Mouse (Mus musculus) thymus, adult 2 months (tissue): ENCODE measurements around the gene Chrm5. TPM values are rescaled to one million over a fixed set of nuclear protein-coding genes. Genes with fewer than 3 reads are reported as not detected.

Experiments used
- DNase-seq: peaks from one replicate; pipeline ENCODE4 v3.0.0; 2021
- H3K27ac ChIP-seq: fragments of 200-500 bp; 2 replicates; pipeline ENCODE4 v1.5.1; 2012; ENCODE audit warnings: low read length, control low read depth; ENCODE audit not compliant: control insufficient read depth, insufficient read depth
- H3K27me3 ChIP-seq: fragments of 200-500 bp; 2 replicates; pipeline ENCODE4 v1.6.1; 2012; ENCODE audit warnings: mild to moderate bottlenecking, low read length, moderate library complexity, mixed read lengths; ENCODE audit not compliant: control insufficient read depth, insufficient read depth
- H3K36me3 ChIP-seq: fragments of 200-500 bp; 2 replicates; pipeline ENCODE4 v1.6.1; 2012; ENCODE audit warnings: mild to moderate bottlenecking, low read length, moderate library complexity; ENCODE audit not compliant: control insufficient read depth, insufficient read depth
- H3K4me1 ChIP-seq: fragments of 200-500 bp; replicated peaks from 2 replicates; pipeline ENCODE4 v1.6.1; 2012; ENCODE audit warnings: low read length; ENCODE audit not compliant: control insufficient read depth, insufficient read depth
- H3K4me3 ChIP-seq: fragments of 200-500 bp; 2 replicates; pipeline ENCODE4 v1.5.1; 2012; ENCODE audit warnings: mild to moderate bottlenecking, low read length, control low read depth, moderate library complexity; ENCODE audit not compliant: control insufficient read depth, insufficient read depth
- CTCF ChIP-seq: fragments of 200-500 bp; IDR thresholded peaks from 2 replicates; pipeline ENCODE4 v1.5.1; 2012; ENCODE audit warnings: mild to moderate bottlenecking, control low read depth, low read length, moderate library complexity, borderline replicate concordance; ENCODE audit not compliant: control insufficient read depth, poor library complexity, insufficient read depth; ENCODE audit errors: extremely low read depth
- POLR2A ChIP-seq: fragments of 200-500 bp; IDR thresholded peaks from 2 replicates; pipeline ENCODE4 v1.6.1; 2012; ENCODE audit warnings: mild to moderate bottlenecking, low read length, control low read depth, moderate library complexity; ENCODE audit not compliant: control insufficient read depth, poor library complexity, insufficient read depth; ENCODE audit errors: extremely low read depth
- WGBS: fragments of 180-500 bp; shearing (Covaris S2); methylation state at CpG from one replicate; pipeline ENCODE4 v1.1.7; 2018; 5-methylcytosine and 5-hydroxymethylcytosine counted together
- polyA plus RNA-seq: library from polyadenylated mRNA; depleted of rRNA; stranded (reverse); fragments of >200 nt; gene quantifications from 2 replicates; pipeline ENCODE4 v1.2.3, GENCODE M21; 2012; rRNA removed

Gene Chrm5
- polyA plus RNA-seq: not detected in 2 replicates

DNA sequence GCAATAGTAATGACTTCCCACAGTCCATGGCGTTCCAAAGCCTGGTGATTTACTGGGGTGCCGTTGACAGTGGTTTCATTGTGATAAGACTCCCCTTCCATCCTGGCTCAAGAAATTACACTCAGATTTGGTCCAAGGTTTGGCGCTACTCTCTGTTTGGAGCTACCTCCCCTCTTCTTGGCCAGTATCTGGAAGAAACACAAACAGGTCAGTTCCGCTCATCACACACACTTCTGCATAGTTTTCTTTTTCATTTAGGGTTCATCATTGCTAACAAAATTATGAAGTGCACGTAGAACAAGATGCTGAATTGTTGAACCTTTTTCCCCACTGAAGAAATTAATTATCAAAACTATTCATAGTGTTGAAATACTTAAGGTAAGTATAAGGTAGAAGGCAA lies at the start of gene Chrm5:
TSS of gene Chrm5 (minus strand) at position 101 of the 400 bp plus-strand sequence.
- Histone ChIP-seq H3K4me1 (no peaks in the 10 kb centered on the region), H3K4me3 (no peak within 1 kb of the TSS), H3K27me3 (no peaks in the 10 kb centered on the region), H3K36me3 (no peaks in the 10 kb centered on the region), H3K27ac (no peak within 1 kb of the TSS)
- DNase-seq: no peak
- TF ChIP-seq CTCF (no peak), POLR2A (no peak)
- 92% methylated on average over 5 of the region's 5 CpGs for WGBS

DNA sequence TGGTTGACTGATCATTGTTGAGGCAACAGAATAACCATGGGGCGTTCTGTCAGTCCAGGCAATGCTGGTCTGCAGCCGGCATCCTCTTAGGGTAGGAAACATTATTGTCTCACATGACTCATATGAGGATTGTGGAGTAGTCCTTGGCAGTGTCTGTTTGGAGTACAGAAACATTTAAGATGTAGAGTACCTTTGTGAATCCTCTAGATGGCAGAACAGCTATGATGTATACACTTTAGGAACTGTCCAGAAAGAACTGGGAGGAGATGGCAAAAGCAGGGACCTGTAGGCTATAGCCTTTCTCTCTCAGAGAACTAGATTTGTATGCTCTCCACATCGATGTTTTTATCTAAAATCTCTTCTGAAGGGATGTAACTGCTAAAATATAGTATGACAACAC lies 46.4 kb upstream of the Chrm5 start:
- Histone ChIP-seq H3K27ac (no peak overlapping the region), H3K4me3 (no peak overlapping the region), H3K36me3 (no peaks in the 10 kb centered on the region), H3K4me1 (no peaks in the 10 kb centered on the region), H3K27me3 (no peaks in the 10 kb centered on the region)
- 94% methylated on average over 3 of the region's 3 CpGs for WGBS
- DNase-seq: no peak
- no peak for TF ChIP-seq CTCF
- TF ChIP-seq POLR2A: no peak

DNA sequence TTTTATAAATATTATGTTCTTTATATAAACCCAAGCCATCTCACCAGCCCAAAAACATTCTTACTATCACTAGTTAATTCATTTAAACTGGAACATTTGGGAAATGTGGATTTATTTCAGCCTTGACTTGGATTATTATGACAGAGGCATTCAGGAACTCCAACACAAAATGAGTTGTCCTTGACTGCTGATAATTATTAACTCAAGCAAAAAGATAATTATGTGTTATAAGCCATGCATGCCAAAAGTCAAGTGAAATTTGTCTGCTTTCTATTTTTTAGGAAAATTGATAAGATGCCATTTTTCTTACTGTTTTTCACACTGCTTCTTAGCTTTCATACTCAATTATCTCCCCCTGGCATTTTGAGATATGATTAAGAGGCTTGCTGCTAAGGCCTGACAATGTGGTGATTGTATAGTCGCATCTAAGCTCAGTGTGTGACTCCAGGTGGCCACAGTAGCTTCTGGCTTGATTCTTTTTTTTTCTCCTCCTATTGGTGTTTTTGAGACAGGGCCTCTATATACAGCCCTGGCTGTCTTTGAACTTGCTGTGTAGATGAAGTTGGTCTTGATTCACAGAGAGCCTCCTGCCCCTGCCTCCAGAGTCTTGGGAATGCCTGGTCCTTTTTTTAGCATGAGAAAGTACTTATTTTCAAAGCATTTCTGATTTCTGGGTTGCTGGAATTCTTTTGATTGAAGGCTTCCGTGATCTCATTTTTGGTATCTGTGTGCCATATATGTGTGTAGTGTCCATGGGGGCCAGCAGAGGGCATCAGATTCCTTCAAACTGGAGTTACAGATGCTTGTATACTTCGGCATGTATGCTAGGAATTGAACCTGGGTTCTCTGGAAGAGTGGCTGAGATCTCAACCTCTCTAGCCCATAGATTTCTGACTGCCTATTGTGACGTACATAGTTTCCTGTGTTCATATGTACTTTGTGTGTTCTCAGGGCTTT lies 40.2 kb upstream of the Chrm5 start:
- no peaks in the 10 kb centered on the region for H3K27me3 ChIP-seq
- WGBS: 97% methylated on average over 4 of the region's 4 CpGs
- no peak for DNase-seq
- no peaks in the 10 kb centered on the region for H3K4me1 ChIP-seq
- H3K4me3 ChIP-seq: no peak overlapping the region
- H3K27ac ChIP-seq: no peak overlapping the region
- TF ChIP-seq POLR2A (no peak), CTCF (no peak)
- H3K36me3 ChIP-seq: no peaks in the 10 kb centered on the region

DNA sequence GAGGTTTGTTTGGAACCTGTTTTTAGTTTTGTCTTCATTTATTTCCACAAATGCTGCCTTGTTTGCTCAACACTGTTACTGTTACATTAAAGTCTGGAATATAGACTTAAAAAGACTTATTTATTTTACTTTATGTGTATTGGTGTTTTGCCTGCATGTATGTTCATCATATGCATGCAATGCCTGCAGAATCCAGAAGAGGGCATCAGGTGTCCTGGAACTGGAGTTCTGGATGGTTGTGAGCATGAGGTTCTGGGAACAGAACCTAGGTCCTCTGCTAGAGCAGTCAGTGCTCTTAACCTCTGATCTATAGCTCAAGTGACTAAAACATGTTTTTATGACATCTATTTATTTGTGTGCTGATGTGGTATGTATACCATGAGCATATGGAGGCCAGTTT lies 38.0 kb upstream of the Chrm5 start:
- TF ChIP-seq CTCF (no peak), POLR2A (no peak)
- no peak for DNase-seq
- H3K36me3 ChIP-seq: no peaks in the 10 kb centered on the region

DNA sequence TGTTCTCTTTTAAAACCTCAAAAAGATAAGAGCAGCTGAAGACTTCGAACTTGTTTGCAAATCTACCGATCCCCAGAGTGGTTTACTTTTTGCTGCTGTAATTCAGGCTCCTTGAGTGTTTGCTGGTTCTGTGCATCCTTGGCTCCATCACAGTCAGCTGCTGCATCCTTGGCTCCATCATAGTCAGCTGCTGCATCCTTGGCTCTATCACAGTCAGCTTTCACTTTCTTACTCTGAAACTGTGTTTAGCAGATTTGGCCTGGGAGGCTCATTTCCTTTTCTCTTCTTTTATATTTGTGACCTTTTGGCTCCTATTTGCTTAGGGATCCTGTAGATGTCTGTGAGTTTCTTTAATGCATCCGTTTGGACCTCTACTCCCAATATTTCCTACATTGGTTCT lies 36.6 kb upstream of the Chrm5 start:
- no peak for DNase-seq
- H3K27ac ChIP-seq: no peak overlapping the region
- no peaks in the 10 kb centered on the region for H3K36me3 ChIP-seq
- no peaks in the 10 kb centered on the region for H3K27me3 ChIP-seq
- H3K4me3 ChIP-seq: no peak overlapping the region
- 92% methylated on average over 3 of the region's 3 CpGs for WGBS
- no peaks in the 10 kb centered on the region for H3K4me1 ChIP-seq
- TF ChIP-seq POLR2A (no peak), CTCF (no peak)

More for the DNA sequence above, 38.0 kb upstream of the Chrm5 start:
- Histone ChIP-seq H3K27ac (no peak overlapping the region), H3K4me3 (no peak overlapping the region), H3K4me1 (no peaks in the 10 kb centered on the region), H3K27me3 (no peaks in the 10 kb centered on the region)

DNA sequence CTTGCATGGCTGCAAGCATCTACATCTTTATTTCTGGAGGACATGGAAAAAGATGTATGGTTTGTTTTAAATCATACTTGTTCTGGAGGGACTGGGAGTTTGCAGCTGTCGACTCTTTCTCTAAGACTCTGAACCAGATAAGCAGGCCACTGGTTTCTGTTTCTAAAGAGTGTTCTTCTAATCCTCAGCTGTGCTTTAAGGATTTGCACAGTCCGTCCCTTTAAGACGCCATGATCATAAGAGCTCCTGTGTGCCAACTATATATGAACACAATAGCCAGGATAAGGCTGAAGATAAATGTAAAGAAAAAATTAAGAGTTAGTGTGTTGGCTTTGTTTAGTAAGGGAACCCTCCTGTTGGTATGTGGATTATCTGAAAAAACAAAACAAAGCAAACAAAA lies 36.2 kb upstream of the Chrm5 start:
- DNase-seq: no peak
- H3K4me1 ChIP-seq: no peaks in the 10 kb centered on the region
- H3K27ac ChIP-seq: no peak overlapping the region
- 96% methylated on average over 3 of the region's 3 CpGs for WGBS
- TF ChIP-seq CTCF (no peak), POLR2A (no peak)
- no peak overlapping the region for H3K4me3 ChIP-seq
- H3K27me3 ChIP-seq: no peaks in the 10 kb centered on the region
- H3K36me3 ChIP-seq: no peaks in the 10 kb centered on the region

DNA sequence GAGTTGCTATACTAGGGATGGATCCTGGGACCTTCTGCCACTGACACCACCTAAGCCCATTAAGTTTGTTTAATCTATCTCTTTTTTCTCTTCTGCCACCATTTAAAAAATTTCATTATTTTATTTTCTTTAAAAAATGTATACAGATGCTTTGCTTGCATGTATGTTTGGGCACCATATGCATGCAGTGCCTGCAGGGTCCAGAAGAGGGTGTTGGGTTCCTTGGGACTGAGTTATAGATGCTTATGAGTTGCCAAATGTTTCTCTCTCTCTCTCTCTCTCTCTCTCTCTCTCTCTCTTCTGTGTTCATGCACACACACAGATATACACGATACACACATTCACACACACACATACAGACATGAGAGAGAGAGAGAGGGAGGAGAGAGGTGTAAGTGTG lies 32.5 kb upstream of the Chrm5 start:
- Histone ChIP-seq H3K27ac (no peak overlapping the region), H3K4me1 (no peaks in the 10 kb centered on the region), H3K4me3 (no peak overlapping the region), H3K36me3 (no peaks in the 10 kb centered on the region), H3K27me3 (no peaks in the 10 kb centered on the region)
- 100% methylated on average over 1 of the region's 1 CpGs for WGBS
- no peak for TF ChIP-seq CTCF
- no peak for TF ChIP-seq POLR2A
- no peak for DNase-seq

DNA sequence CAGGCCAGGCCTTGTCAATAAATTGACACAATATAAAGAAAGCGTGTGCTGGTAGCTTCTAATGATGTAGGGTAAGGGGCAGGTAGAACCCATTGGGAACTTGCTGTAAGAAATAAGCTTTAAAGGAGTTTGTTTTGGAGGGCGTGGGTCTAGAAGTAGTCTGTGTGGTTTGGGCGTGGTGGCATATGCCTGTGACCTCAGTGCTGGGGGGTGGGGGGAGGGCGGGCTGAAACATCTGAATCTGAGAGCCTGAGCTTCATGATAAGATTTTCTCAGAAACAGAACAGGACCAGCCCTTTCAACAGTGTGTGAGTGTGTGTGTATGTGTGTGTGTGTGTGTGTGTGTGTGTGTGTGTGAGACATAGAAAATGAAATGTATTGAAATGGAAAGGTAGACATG lies 29.6 kb upstream of the Chrm5 start:
- Histone ChIP-seq H3K4me1 (no peaks in the 10 kb centered on the region), H3K4me3 (no peak overlapping the region), H3K27me3 (no peaks in the 10 kb centered on the region), H3K27ac (no peak overlapping the region), H3K36me3 (no peaks in the 10 kb centered on the region)
- TF ChIP-seq POLR2A (no peak), CTCF (no peak)
- 45% methylated on average over 4 of the region's 4 CpGs for WGBS
- no peak for DNase-seq
